Mouse (Mus musculus) small intestine, adult 2 months (tissue): ENCODE measurements around the gene Defa25. TPM values are rescaled to one million over a fixed set of nuclear protein-coding genes. Genes with fewer than 3 reads are reported as not detected.
"Not testable (repeated sequence)": the region's sequence is repeated elsewhere in the genome, so short reads cannot be mapped to it uniquely, and the experiment has no call there.

ENCODE experiments used
- H3K27ac ChIP-seq: fragments of 200-500 bp; 2 replicates; pipeline ENCODE4 v1.5.1; 2012; ENCODE audit warnings: low read depth, low read length, control low read depth, inconsistent platforms; ENCODE audit not compliant: insufficient read depth
- H3K27me3 ChIP-seq: fragments of 200-500 bp; 2 replicates; pipeline ENCODE4 v1.6.1; 2012; ENCODE audit warnings: mild to moderate bottlenecking, moderate library complexity, low read length, inconsistent platforms; ENCODE audit not compliant: control insufficient read depth, insufficient read depth
- H3K36me3 ChIP-seq: fragments of 200-500 bp; 2 replicates; pipeline ENCODE4 v1.6.1; 2012; ENCODE audit warnings: mild to moderate bottlenecking, low read length, control low read depth, inconsistent platforms; ENCODE audit not compliant: control insufficient read depth, insufficient read depth
- H3K4me1 ChIP-seq: fragments of 200-500 bp; 2 replicates; pipeline ENCODE4 v1.6.1; 2012; ENCODE audit warnings: low read length, inconsistent platforms, mixed read lengths; ENCODE audit not compliant: control insufficient read depth, insufficient read depth, insufficient read length
- H3K4me3 ChIP-seq: fragments of 200-500 bp; 2 replicates; pipeline ENCODE4 v1.5.1; 2012; ENCODE audit warnings: low read depth, mild to moderate bottlenecking, control low read depth, inconsistent platforms, low read length, moderate library complexity
- CTCF ChIP-seq: fragments of 200-500 bp; IDR thresholded peaks from 2 replicates; pipeline ENCODE4 v1.5.1; 2012; ENCODE audit warnings: low read depth, mild to moderate bottlenecking, control low read depth, inconsistent platforms, low read length, moderate library complexity, mixed read lengths; ENCODE audit not compliant: insufficient replicate concordance, insufficient read length; ENCODE audit errors: extremely low read depth
- POLR2A ChIP-seq: fragments of 200-500 bp; IDR thresholded peaks from 2 replicates; pipeline ENCODE4 v1.6.1; 2012; ENCODE audit warnings: low read depth, mild to moderate bottlenecking, control low read depth, inconsistent platforms, low read length, moderate library complexity
- WGBS: fragments of 180-500 bp; shearing (Covaris S2); methylation state at CpG from one replicate; pipeline ENCODE4 v1.1.7; 2018; 5-methylcytosine and 5-hydroxymethylcytosine counted together
- polyA plus RNA-seq: library from polyadenylated mRNA; depleted of rRNA; stranded (reverse); fragments of >200 nt; gene quantifications from 2 replicates; pipeline ENCODE4 v1.2.3, GENCODE M21; 2012; rRNA removed

Defa25 gene
- polyA plus RNA-seq: not detected in 2 replicates

- H3K36me3 ChIP-seq, H3K27me3 ChIP-seq, H3K4me1 ChIP-seq, H3K4me3 ChIP-seq, H3K27ac ChIP-seq: not testable (repeated sequence)
Measured at GRCm38 (mm10) chr8:21084142-21084541, at the start of gene Defa25. Gene Defa25 (plus strand): TSS chr8:21084442.

GRCm38 (mm10) chr8:21054747-21055146 is 29.5 kb upstream of the Defa25 start, which contains the start of gene Defa23:
Gene Defa23 (plus strand): TSS chr8:21055047.
- not testable (repeated sequence) for H3K27me3 ChIP-seq, H3K4me1 ChIP-seq, H3K4me3 ChIP-seq, H3K36me3 ChIP-seq, H3K27ac ChIP-seq
- WGBS: no CpG with 5 or more reads among the region's 1 CpGs

GRCm38 (mm10) chr8:21064738-21065137 is 19.5 kb upstream of the Defa25 start, which contains the start of gene Defa35:
Gene Defa35 (plus strand): TSS chr8:21065038.
- not testable (repeated sequence) for H3K27me3 ChIP-seq, H3K27ac ChIP-seq, H3K4me3 ChIP-seq, H3K36me3 ChIP-seq, H3K4me1 ChIP-seq
- 92% methylated on average over 1 of the region's 1 CpGs for WGBS

GRCm38 (mm10) chr8:21093106-21093505 is 8.9 kb downstream of the Defa25 start:
- Histone ChIP-seq H3K4me3 (no peak overlapping the region), H3K27me3 (no peaks in the 10 kb centered on the region), H3K27ac (no peak overlapping the region), H3K36me3 (no peaks in the 10 kb centered on the region), H3K4me1 (no peaks in the 10 kb centered on the region)
- 32% methylated on average over 4 of the region's 4 CpGs for WGBS
- TF ChIP-seq CTCF (no peak), POLR2A (no peak)

- not testable (repeated sequence) for H3K27ac ChIP-seq, H3K27me3 ChIP-seq, H3K4me1 ChIP-seq, H3K4me3 ChIP-seq, H3K36me3 ChIP-seq
- 71% methylated on average over 1 of the region's 2 CpGs for WGBS
Measured at GRCm38 (mm10) chr8:21095950-21096349, 11.7 kb downstream of the Defa25 start, which contains the start of gene Gm14851. Gene Gm14851 (minus strand): TSS chr8:21096050.

GRCm38 (mm10) chr8:21134342-21134741 is 50.1 kb downstream of the Defa25 start, which contains the start of gene Defa30:
Gene Defa30 (plus strand): TSS chr8:21134642.
- H3K4me1 ChIP-seq, H3K36me3 ChIP-seq: not testable (repeated sequence)
- WGBS: 43% methylated on average over 3 of the region's 3 CpGs

More at GRCm38 (mm10) chr8:21134342-21134741, 50.1 kb downstream of the Defa25 start, which contains the start of gene Defa30:
- not testable (repeated sequence) for H3K27me3 ChIP-seq, H3K4me3 ChIP-seq, H3K27ac ChIP-seq

Other genes with a start within 250 kb of the Defa25 start
- gene Defb33, start 191.8 kb upstream of the Defa25 start, polyA plus RNA-seq: not detected in 2 replicates
- not detected in 2 replicates for gene Gm15056, start 181.8 kb upstream of the Defa25 start, polyA plus RNA-seq
- gene Gm6040, start 162.4 kb upstream of the Defa25 start, polyA plus RNA-seq: not detected in 2 replicates
- not detected in 2 replicates for gene AY761185, start 139.7 kb upstream of the Defa25 start, polyA plus RNA-seq
- gene Defa21, start 58.9 kb upstream of the Defa25 start, polyA plus RNA-seq: 39.6 and 3,729 TPM in 2 replicates
- 901 and 2,073 TPM in 2 replicates for gene Defa23, start 29.4 kb upstream of the Defa25 start, polyA plus RNA-seq
- gene Defa35, start 19.4 kb upstream of the Defa25 start, polyA plus RNA-seq: 1.9 and 8.8 TPM in 2 replicates
- gene Gm14851, start 11.6 kb downstream of the Defa25 start, polyA plus RNA-seq: 180 and 1,620 TPM in 2 replicates
- 261 and 977 TPM in 2 replicates for gene Defa30, start 50.2 kb downstream of the Defa25 start, polyA plus RNA-seq
- 36.0 and 3,821 TPM in 2 replicates for gene Defa22, start 77.8 kb downstream of the Defa25 start, polyA plus RNA-seq
- not detected in 2 replicates for gene Defa31, start 107.2 kb downstream of the Defa25 start, polyA plus RNA-seq
- 21.6 and 67.8 TPM in 2 replicates for gene Gm15293, start 117.1 kb downstream of the Defa25 start, polyA plus RNA-seq
- gene Gm15292, start 165.3 kb downstream of the Defa25 start, polyA plus RNA-seq: 8.1 and 33.1 TPM in 2 replicates
- not detected in 2 replicates for gene Defa27, start 231.1 kb downstream of the Defa25 start, polyA plus RNA-seq
- gene Defa29, start 242.6 kb downstream of the Defa25 start, polyA plus RNA-seq: 143 and 523 TPM in 2 replicates